Mouse (Mus musculus) brain, adult 10 weeks (tissue): ENCODE measurements around the gene Pitpnm3. TPM values are rescaled to one million over a fixed set of nuclear protein-coding genes. Genes with fewer than 3 reads are reported as not detected.

Experiments
- polyA plus RNA-seq: library from polyadenylated mRNA; stranded (reverse); fragments of 350-450 nt; fragmentation: Illumina TruSeq; extraction: RNeasy Lipid Tissue Mini Kit (QIAGEN cat#74804); gene quantifications from one replicate; pipeline ENCODE4 v1.2.3, GENCODE M21; 2015; ENCODE audit warnings: low read depth, low replicate concordance

The Pitpnm3 gene
- polyA plus RNA-seq: 35.2 TPM

DNA sequence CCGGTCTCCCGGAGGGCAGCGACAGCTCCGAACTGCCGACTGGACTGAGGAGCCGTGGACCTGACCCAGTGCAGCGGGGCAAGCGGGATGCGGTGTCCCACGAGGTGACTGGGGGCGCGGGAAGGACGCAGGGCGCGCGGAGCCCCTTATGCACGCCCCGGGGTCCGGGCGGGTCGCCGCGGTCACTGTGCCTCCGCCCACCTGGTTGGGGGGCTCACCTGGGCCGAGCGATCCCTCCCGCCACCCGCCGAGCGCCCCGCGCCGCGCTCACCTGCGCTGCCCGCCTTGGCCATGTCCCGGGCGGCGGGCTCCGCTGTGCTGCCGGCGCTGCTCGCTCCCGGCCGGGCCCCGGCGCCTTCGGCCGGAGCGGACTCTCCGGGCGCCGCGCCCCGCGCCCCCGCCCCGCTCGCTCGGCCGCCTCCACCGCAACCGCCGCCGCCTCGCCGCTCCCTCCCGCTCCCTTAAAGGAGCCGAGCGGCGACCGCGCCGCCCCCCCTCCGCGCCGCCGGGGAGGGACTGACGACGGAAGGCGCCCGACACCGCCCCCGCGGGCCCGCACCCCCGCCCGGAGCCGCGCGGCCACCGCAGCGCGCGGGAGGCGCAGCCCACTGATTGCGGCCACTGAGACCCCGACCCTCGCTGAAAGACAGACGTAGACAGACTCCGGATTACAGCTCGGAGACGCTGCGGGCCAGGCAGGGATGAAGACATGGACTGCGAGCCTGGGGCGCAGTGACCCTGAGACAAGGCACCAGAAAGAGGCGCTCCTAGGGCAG is at the start of gene Pitpnm3:
Gene Pitpnm3, minus strand, starts transcription at position 396 of the 776 bp plus-strand sequence.

DNA sequence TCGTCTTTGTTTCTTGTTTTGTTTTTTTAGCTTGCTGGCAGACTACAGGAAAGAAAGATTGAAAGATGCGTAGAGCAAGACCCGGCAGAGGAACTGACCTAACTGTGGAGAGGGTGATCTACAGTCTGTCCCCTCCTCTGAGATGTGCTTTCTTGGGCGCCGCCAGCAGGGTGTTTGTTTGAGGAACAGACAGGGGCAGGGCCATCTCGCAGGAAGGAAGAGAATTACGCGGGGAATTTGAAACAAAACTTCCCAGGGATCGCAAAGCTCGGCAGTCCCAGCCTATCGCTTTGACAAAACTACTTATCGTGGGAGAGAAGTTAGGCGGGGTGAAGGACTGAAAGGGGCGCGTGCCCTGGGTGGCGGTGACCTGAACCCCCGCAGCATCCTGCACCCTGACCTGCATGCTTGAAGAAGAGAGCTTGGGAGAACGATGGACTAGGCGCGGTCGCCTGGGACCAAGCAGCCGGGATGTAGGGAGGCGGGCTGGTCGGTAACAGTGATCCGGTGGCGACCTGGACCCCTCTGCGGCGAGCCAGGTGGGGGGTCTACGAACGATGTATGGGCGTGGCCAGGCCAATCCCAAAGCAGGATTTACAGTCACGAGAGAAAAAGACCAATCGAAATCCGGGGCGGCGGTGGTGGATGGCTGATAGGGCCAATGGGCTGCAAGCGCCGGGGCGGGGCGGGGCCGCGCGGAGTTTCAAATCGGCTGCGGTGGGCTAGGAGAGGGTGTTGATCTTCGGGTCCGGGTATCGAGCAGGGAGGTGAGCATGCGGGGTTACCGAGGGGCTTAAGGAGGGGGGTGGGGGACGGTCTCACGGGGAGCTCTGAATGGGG is 93.6 kb downstream of the Pitpnm3 start, which contains the start of gene Pimreg:
Gene Pimreg, plus strand, starts transcription at position 265 of the 840 bp plus-strand sequence.

DNA sequence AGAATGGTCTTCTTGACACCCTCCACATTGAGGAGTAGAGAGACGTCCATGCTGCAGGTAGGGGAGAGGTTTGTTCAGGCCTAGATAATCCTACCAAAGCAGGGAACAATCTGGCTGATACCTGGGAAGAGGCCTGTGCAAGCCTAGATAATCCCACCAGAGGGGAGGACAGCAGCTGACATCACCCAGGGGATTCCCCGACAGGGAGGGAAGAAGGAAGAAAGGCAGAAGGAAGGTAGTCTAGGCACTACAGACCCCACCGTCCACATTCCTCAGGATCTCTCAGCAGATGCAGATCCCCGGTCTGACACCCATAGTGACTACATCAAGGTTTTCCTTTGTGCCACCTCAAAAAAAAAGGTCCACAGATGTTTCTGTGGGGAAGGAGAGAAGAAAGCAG is 98.2 kb downstream of the Pitpnm3 start, which contains the start of gene Aipl1:
Gene Aipl1, minus strand, starts transcription at position 101 of the 400 bp plus-strand sequence.

Other genes with a start within 250 kb of the Pitpnm3 start
- gene Aipl1, start 98.3 kb downstream of the Pitpnm3 start, polyA plus RNA-seq: not detected
- gene Pimreg, start 93.7 kb downstream of the Pitpnm3 start, polyA plus RNA-seq: 0.51 TPM
- 5.2 TPM for gene Gm43951, start 71.1 kb upstream of the Pitpnm3 start, polyA plus RNA-seq
- 15.1 TPM for gene 4933427D14Rik, start 71.7 kb upstream of the Pitpnm3 start, polyA plus RNA-seq
- gene Txndc17, start 71.8 kb upstream of the Pitpnm3 start, polyA plus RNA-seq: 74.5 TPM
- 31.6 TPM for gene Med31, start 79.8 kb upstream of the Pitpnm3 start, polyA plus RNA-seq
- gene Slc13a5, start 131.4 kb upstream of the Pitpnm3 start, polyA plus RNA-seq: 9.1 TPM
- 15.3 TPM for gene Xaf1, start 165.9 kb upstream of the Pitpnm3 start, polyA plus RNA-seq
- not detected for gene Fbxo39, start 178.7 kb upstream of the Pitpnm3 start, polyA plus RNA-seq
- 5.1 TPM for gene Tekt1, start 226.7 kb upstream of the Pitpnm3 start, polyA plus RNA-seq